Mouse (Mus musculus) olfactory bulb, adult 2 months (tissue): ENCODE measurements around the gene Daam1. TPM values are rescaled to one million over a fixed set of nuclear protein-coding genes. Genes with fewer than 3 reads are reported as not detected.

Experiments
- H3K27ac ChIP-seq: fragments of 200-500 bp; 2 replicates; pipeline ENCODE4 v1.5.1; 2012; ENCODE audit warnings: low read depth, low read length; ENCODE audit not compliant: insufficient read depth
- H3K4me1 ChIP-seq: fragments of 200-500 bp; 2 replicates; pipeline ENCODE4 v1.6.1; 2012; ENCODE audit warnings: low read length; ENCODE audit not compliant: control insufficient read depth, insufficient read depth
- H3K4me3 ChIP-seq: fragments of 200-500 bp; 2 replicates; pipeline ENCODE4 v1.5.1; 2012; ENCODE audit warnings: mild to moderate bottlenecking, low read depth, low read length, moderate library complexity; ENCODE audit not compliant: insufficient read depth
- CTCF ChIP-seq: fragments of 200-500 bp; IDR thresholded peaks from 2 replicates; pipeline ENCODE4 v1.5.1; 2012; ENCODE audit warnings: low read depth, mild to moderate bottlenecking, low read length, moderate library complexity; ENCODE audit not compliant: insufficient read depth
- POLR2A ChIP-seq: fragments of 200-500 bp; IDR thresholded peaks from 2 replicates; pipeline ENCODE4 v1.6.1; 2012; ENCODE audit warnings: mild to moderate bottlenecking, low read depth, low read length, moderate library complexity; ENCODE audit not compliant: insufficient read depth
- WGBS: fragments of 180-500 bp; shearing (Covaris S2); methylation state at CpG from one replicate; pipeline ENCODE4 v1.1.7; 2018; 5-methylcytosine and 5-hydroxymethylcytosine counted together
- polyA plus RNA-seq: library from polyadenylated mRNA; stranded (reverse); fragments of >200 nt; gene quantifications from 2 replicates; pipeline ENCODE4 v1.2.4, GENCODE M21; 2012; ENCODE audit warnings: low replicate concordance; ENCODE audit not compliant: missing spikeins, insufficient read depth, insufficient read length

The Daam1 gene
- polyA plus RNA-seq, 1 experiment = not detected

GRCm38 (mm10) chr12:71850135-71850534, 19.3 kb downstream of the Daam1 start:
- 88% methylated on average over 5 of the region's 5 CpGs for WGBS
- H3K4me3 ChIP-seq = no peak overlapping the region

DNA sequence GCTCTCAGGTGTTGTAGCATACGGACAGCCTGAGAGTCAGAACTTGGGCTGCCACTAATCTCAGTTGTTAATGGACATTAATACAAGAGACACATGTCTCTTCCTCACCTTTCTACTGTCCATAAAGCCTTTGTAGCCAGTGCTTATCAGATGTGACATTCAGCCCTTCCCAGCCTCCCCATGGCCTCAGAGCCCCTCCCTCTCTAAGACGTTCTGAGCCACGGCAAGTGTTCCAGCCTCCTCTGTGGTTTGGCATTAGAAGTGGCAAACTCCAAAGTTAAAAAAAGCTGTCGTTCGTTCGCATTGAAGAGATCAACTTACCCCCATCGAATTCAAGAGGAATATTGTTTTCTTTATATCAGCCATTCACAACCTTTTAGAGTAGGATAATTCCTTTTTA, 21.8 kb downstream of the Daam1 start:
- H3K4me3 ChIP-seq = no peak overlapping the region
- WGBS = 57% methylated on average over 7 of the region's 7 CpGs
- H3K4me1 ChIP-seq = peaks cover 16% of the 10 kb centered on the region
- no peak overlapping the region for H3K27ac ChIP-seq
- TF ChIP-seq CTCF = no peak
- no peak for TF ChIP-seq POLR2A

More at GRCm38 (mm10) chr12:71850135-71850534, 19.3 kb downstream of the Daam1 start:
- TF ChIP-seq POLR2A (no peak), CTCF (no peak)
- H3K27ac ChIP-seq = no peak overlapping the region
- H3K4me1 ChIP-seq = peaks cover 6% of the 10 kb centered on the region; the same call in 1 of the 2 replicates

GRCm38 (mm10) chr12:71853694-71854093, 22.8 kb downstream of the Daam1 start:
- 84% methylated on average over 3 of the region's 3 CpGs for WGBS
- TF ChIP-seq POLR2A (no peak), CTCF (no peak)
- peaks cover 19% of the 10 kb centered on the region for H3K4me1 ChIP-seq
- no peak overlapping the region for H3K27ac ChIP-seq
- H3K4me3 ChIP-seq = no peak overlapping the region

- H3K4me1 ChIP-seq = peaks cover 18% of the 10 kb centered on the region
- 82% methylated on average over 6 of the region's 6 CpGs for WGBS
- TF ChIP-seq POLR2A = no peak
- no peak for TF ChIP-seq CTCF
- no peak overlapping the region for H3K27ac ChIP-seq
- H3K4me3 ChIP-seq = no peak overlapping the region
Measured at GRCm38 (mm10) chr12:71854191-71854590, 23.3 kb downstream of the Daam1 start.

DNA sequence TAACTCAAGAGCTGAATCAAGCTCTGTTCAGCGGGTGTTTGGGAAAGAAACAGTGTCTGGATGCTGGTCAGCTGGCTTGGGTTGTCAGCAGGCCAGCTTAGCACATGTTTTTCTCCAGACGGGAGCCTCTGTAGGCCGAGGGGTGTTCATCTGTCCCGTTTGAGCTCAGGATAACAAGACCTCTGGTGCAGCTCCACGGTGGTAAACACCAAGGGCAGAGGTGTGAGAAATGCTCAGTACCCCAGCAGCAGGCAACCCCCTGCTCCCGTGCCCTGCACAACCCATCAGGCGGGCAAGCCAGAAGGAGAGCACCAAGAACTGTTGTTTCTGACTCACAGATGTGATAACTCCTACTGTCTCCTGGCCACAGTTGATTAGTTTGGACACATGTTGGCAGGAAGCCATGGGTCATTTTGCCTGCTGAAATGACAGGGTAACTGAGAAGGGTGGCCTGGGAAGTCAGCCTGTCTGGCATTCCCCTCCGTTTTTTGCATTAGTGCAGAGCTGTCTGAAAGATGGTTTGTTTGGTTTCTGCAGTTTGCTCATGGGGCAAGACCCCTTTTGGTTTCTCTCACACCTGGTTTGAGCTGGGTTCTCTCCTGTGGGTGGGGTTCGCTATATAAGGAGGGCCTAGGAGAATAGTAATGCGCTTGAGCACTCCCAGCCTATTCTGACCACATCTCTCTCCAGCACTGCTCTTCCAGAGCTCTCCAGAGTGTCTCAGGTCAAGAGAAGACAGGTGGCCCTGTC, 25.0 kb downstream of the Daam1 start:
- WGBS = 47% methylated on average over 10 of the region's 10 CpGs
- peaks cover 22% of the 10 kb centered on the region for H3K4me1 ChIP-seq
- TF ChIP-seq POLR2A = no peak
- TF ChIP-seq CTCF = no peak

GRCm38 (mm10) chr12:71856480-71856754, 25.5 kb downstream of the Daam1 start:
- H3K4me1 ChIP-seq = peaks cover 23% of the 10 kb centered on the region
- no peak overlapping the region for H3K27ac ChIP-seq
- no peak overlapping the region for H3K4me3 ChIP-seq
- no peak for TF ChIP-seq POLR2A
- TF ChIP-seq CTCF = no peak

More for the DNA sequence above, 25.0 kb downstream of the Daam1 start:
- Histone ChIP-seq H3K27ac (peak overlapping the region; percentile 4; the same call in 1 of the 2 replicates), H3K4me3 (no peak overlapping the region)

GRCm38 (mm10) chr12:71859096-71859495, 28.2 kb downstream of the Daam1 start:
- TF ChIP-seq POLR2A (no peak), CTCF (no peak)
- WGBS = 59% methylated on average over 5 of the region's 5 CpGs
- H3K27ac ChIP-seq = no peak overlapping the region
- H3K4me3 ChIP-seq = no peak overlapping the region
- peaks cover 34% of the 10 kb centered on the region for H3K4me1 ChIP-seq

- no peak overlapping the region for H3K4me3 ChIP-seq
- TF ChIP-seq POLR2A = no peak
- no peak for TF ChIP-seq CTCF
- H3K27ac ChIP-seq = no peak overlapping the region
- H3K4me1 ChIP-seq = peaks cover 25% of the 10 kb centered on the region
- 44% methylated on average over 10 of the region's 10 CpGs for WGBS
Measured at GRCm38 (mm10) chr12:71863846-71864543, 33.1 kb downstream of the Daam1 start.

- TF ChIP-seq CTCF (no peak), POLR2A (no peak)
- 44% methylated on average over 3 of the region's 3 CpGs for WGBS
- Histone ChIP-seq H3K27ac (no peak overlapping the region), H3K4me3 (no peak overlapping the region), H3K4me1 (peaks cover 23% of the 10 kb centered on the region)
Measured at GRCm38 (mm10) chr12:71864544-71864897, 33.6 kb downstream of the Daam1 start.
